Mouse (Mus musculus) erythroblast, embryonic 14.5 days (primary cell): ENCODE measurements at regions not wholly inside any gene's neighbourhood (a gene's known extent, or its start where the extent isn't known, plus 50 kb on each side); places are given as distances from the start of the nearest gene placed in this dataset.

ENCODE experiments used
- H3K27me3 ChIP-seq: 2 replicates; pipeline ENCODE4 v1.6.1; 2012; ENCODE audit warnings: inconsistent platforms; ENCODE audit not compliant: control insufficient read depth
- H3K36me3 ChIP-seq: 2 replicates; pipeline ENCODE4 v1.6.1; 2012; ENCODE audit warnings: mild to moderate bottlenecking, inconsistent platforms; ENCODE audit not compliant: control insufficient read depth
- H3K4me1 ChIP-seq: 2 replicates; pipeline ENCODE4 v1.6.1; 2012; ENCODE audit warnings: inconsistent platforms; ENCODE audit not compliant: control insufficient read depth
- H3K4me3 ChIP-seq: replicated peaks from 2 replicates; pipeline ENCODE3; 2012; ENCODE audit warnings: moderate library complexity, mild to moderate bottlenecking, inconsistent platforms
- H3K9me3 ChIP-seq: 2 replicates; pipeline ENCODE4 v1.6.1; 2012; ENCODE audit warnings: low read length, inconsistent platforms, mixed read lengths; ENCODE audit not compliant: control insufficient read depth
- GATA1 ChIP-seq: IDR thresholded peaks from 2 replicates; pipeline ENCODE4 v1.6.1; 2012; ENCODE audit warnings: low read length, inconsistent platforms, mixed read lengths
- TAL1 ChIP-seq: IDR thresholded peaks from 3 replicates; pipeline ENCODE4 v1.6.1; 2012; ENCODE audit warnings: low read length, inconsistent platforms, mixed read lengths

DNA sequence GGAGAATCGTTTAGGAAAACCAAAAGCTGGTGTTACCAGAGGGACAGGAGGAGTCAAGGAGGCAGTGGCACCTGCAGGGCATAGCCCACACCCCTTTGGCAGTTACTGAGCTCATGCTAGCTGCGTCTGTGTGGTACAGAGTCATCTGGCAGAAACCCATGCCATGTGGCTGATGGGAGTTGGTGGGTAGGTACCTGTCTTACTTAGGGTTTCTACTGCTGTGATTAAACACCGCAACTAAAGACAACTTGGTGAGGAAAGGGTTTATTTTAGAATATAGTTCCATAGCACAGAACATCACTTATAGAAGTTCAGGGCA lies 79.9 kb downstream of the Fam43a start:
- no peak for TF ChIP-seq GATA1
- no peaks in the 10 kb centered on the region for H3K27me3 ChIP-seq
- H3K36me3 ChIP-seq, result no peaks in the 10 kb centered on the region
- H3K4me3 ChIP-seq, result no peak overlapping the region
- no peaks in the 10 kb centered on the region for H3K9me3 ChIP-seq
- no peaks in the 10 kb centered on the region for H3K4me1 ChIP-seq

DNA sequence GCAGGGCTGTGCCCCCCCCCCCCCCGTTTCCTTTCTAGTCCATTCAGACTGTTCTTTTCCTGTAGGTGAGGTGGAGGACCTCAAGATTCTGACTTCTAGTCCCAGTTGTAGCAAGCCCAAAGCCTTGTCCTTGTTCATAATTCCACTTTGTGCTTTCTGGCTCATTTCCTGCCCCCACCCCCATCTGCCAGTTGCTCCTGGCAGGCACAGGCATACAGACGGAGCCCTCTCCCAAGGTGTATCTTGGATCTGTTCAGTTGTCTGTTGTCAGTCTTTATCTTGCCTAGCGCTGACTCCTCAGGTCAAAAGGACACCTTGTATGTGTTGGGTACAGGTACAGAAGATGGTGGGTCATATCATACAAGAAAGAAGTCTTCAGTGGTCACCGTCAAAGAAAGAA lies 81.9 kb downstream of the Fam43a start:
- Histone ChIP-seq H3K36me3 (no peaks in the 10 kb centered on the region), H3K4me3 (no peak overlapping the region), H3K27me3 (no peaks in the 10 kb centered on the region), H3K9me3 (no peaks in the 10 kb centered on the region), H3K4me1 (no peaks in the 10 kb centered on the region)
- TF ChIP-seq GATA1 (no peak), TAL1 (no peak)

DNA sequence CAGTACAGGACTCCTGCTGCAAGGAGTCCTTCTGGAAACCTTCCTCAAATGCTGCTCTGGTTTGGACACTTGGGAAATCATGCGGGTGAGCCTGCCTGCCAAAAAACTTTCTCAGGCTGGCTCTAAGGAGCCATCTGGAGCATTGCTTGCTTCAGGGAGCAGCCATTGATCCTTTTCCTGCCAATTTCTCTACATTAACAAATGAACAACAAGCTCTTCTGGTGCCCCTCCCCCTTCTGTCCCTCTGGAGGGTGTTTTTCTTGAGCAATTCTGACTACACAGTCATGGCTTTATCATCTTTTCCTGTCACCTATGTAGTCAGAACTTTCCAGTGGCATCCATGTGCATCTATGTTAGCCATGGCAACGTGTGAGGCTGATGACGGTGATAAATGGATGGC lies 84.5 kb downstream of the Fam43a start:
- Histone ChIP-seq H3K4me3 (no peak overlapping the region), H3K9me3 (no peaks in the 10 kb centered on the region), H3K27me3 (no peaks in the 10 kb centered on the region), H3K36me3 (no peaks in the 10 kb centered on the region), H3K4me1 (no peaks in the 10 kb centered on the region)
- no peak for TF ChIP-seq TAL1
- no peak for TF ChIP-seq GATA1

DNA sequence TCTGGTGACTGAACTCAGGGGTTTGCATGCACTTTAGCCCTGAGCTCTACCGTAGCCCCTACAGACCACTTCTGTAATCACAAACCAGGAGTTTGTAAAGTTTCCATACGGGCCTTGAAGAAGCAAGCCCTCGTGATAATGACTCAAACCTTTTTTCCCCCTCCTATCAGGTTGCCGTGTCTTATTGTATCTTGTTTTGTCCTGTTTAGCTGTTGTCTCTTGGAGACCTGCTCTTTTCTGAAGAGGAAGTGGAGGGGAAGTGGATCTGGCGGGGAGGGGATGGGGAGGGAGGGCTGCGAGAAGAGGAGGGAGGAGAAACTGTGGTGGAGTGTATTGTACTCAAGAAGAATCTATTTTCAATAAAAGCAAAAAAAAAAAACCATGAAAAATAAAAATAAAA lies 87.0 kb downstream of the Fam43a start:
- no peak for TF ChIP-seq TAL1
- Histone ChIP-seq H3K27me3 (no peaks in the 10 kb centered on the region), H3K4me1 (no peaks in the 10 kb centered on the region), H3K4me3 (no peak overlapping the region), H3K36me3 (no peaks in the 10 kb centered on the region), H3K9me3 (no peaks in the 10 kb centered on the region)

DNA sequence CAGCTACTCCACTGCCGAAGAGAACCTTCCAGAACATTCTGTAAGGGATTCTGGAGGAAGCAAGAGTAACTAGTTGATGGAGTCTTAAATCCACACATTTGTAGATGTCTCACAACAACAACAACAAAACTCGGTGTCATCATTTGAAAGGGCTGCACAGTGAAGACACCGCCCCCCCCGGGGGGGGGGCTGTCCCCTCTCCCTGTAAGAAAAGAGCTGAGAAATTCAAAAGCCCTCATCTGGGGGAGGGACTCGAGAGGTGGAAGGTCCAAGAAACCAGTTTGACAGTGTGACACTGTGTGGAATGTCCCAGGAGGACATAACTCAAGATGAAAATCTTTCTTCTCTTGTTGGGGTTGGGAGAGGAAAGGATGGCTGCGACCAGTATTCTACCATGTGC lies 87.7 kb downstream of the Fam43a start:
- TF ChIP-seq GATA1 (no peak), TAL1 (no peak)
- no peaks in the 10 kb centered on the region for H3K36me3 ChIP-seq
- H3K27me3 ChIP-seq, result no peaks in the 10 kb centered on the region
- no peaks in the 10 kb centered on the region for H3K9me3 ChIP-seq
- no peak overlapping the region for H3K4me3 ChIP-seq
- H3K4me1 ChIP-seq, result no peaks in the 10 kb centered on the region

DNA sequence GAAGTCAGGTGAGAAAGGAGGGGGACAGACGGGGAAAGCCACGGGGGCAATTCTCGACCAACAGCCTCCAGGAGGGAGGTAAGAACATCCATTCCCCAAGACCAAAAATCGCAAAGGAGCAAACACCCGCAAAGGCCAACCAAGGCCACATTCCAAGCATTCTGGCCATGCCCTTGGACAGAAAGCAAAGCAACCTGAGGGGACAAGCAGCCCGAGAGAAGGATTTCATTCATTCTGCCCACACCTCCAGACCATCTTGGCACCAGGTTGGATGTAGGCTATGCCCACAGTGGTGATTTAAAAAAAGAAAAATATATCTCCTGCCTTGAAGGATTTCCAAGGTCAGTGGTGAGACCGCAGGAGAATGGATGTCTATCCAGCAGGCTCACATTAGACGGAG lies 88.2 kb downstream of the Fam43a start:
- Histone ChIP-seq H3K27me3 (no peaks in the 10 kb centered on the region), H3K36me3 (no peaks in the 10 kb centered on the region), H3K4me3 (no peak overlapping the region), H3K4me1 (no peaks in the 10 kb centered on the region), H3K9me3 (no peaks in the 10 kb centered on the region)
- no peak for TF ChIP-seq TAL1
- no peak for TF ChIP-seq GATA1

DNA sequence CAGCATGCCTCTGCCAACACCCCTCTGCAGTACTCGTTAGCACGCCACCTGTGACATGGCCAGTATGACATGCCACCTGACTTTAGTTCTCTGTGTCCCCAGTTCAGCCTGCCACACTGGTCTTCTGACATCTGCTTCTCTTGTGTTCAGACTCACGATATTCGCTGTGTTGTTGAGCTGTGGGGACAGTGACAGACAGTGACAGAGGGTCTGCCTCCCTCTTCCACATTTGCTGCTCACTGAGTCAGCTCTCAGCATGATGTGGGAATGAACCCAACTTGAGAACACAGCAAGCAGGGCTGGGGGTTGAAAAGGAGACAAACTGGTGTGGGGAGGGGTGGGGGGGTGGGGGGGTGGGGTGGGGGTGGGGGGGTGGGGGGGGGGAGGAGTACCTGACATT lies 91.0 kb downstream of the Fam43a start:
- no peaks in the 10 kb centered on the region for H3K36me3 ChIP-seq

DNA sequence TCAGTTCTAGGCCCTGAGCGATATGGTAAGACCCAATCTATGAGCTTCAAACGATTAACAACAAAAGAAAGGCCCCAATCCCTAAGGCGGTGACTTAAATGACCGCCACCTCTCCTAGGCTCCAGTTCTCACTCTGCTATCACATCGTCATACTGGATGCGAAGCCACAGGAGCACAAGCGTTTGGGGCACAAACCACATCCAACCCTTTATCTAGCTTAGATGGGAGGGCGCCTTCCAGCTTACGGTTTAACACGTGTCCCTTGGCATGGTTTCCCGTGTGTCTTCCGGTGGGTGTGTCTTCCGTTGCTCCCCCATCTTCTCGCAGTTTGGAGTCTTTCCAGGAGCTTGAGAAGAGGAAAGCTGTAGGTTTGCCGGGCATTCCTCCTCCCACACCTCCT lies 92.4 kb downstream of the Fam43a start:
- no peak overlapping the region for H3K4me3 ChIP-seq
- H3K36me3 ChIP-seq, result no peaks in the 10 kb centered on the region
- no peaks in the 10 kb centered on the region for H3K9me3 ChIP-seq
- no peaks in the 10 kb centered on the region for H3K4me1 ChIP-seq
- no peaks in the 10 kb centered on the region for H3K27me3 ChIP-seq
- TF ChIP-seq TAL1 (no peak), GATA1 (no peak)

More for the DNA sequence above, 91.0 kb downstream of the Fam43a start:
- no peaks in the 10 kb centered on the region for H3K27me3 ChIP-seq
- H3K4me3 ChIP-seq, result no peak overlapping the region
- no peak for TF ChIP-seq TAL1
- no peak for TF ChIP-seq GATA1
- no peaks in the 10 kb centered on the region for H3K9me3 ChIP-seq
- H3K4me1 ChIP-seq, result no peaks in the 10 kb centered on the region

DNA sequence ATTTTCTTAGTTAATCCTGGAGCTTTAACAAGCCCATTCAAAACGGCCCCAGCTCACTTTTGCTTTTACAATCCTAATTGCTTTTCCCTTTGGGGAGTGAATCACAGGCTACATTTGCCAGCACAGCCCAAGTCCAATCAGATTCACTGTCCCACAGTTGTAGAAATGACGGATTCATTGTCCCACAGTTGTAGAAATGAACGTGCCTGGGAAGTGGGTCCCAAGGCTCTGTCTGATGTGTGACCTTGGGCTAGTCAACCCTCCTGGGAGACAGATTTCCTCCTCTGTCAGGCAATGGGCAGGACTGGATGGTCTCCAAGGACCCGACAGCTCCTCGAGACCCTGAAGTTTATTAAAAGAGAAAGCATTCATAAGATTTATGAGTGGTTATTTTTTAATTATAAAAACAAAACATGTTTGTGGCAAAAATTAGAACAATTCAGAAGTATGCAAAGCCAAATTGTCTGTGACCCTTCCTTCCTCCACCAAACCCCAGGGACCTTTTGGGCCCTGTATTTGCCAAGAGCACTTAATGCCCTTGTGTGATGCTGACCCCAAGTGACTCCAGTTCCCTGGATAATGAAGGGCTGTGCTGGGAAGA lies 93.1 kb downstream of the Fam43a start:
- H3K27me3 ChIP-seq, result no peaks in the 10 kb centered on the region
- H3K9me3 ChIP-seq, result no peaks in the 10 kb centered on the region
- TF ChIP-seq GATA1 (no peak), TAL1 (no peak)
- no peaks in the 10 kb centered on the region for H3K4me1 ChIP-seq
- no peak overlapping the region for H3K4me3 ChIP-seq
- no peaks in the 10 kb centered on the region for H3K36me3 ChIP-seq

DNA sequence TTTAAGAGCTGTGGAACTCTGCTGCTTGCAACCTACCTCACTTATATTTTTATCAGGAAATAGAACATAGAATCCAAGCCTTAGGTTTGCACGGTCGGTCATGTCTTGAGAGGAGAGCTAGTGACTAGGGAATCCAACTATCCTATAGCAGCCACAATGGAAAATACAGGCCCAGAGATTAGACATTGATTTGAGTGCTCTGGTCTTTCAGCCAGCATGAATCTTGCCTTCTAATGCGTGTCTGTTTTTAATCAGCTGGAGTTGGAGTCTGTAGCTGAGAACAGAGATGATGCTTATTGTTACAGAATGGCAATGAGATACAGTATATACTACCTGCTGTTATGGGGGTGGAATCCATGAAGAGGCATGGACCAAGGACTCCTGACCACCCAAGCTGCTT lies 93.7 kb downstream of the Fam43a start:
- Histone ChIP-seq H3K4me3 (no peak overlapping the region), H3K9me3 (no peaks in the 10 kb centered on the region), H3K4me1 (no peaks in the 10 kb centered on the region), H3K27me3 (no peaks in the 10 kb centered on the region), H3K36me3 (no peaks in the 10 kb centered on the region)
- TF ChIP-seq TAL1, result no peak
- no peak for TF ChIP-seq GATA1
